Mouse (Mus musculus) layer of hippocampus, adult 11-12 months (tissue): ENCODE data around the gene Kcnab1.
"Not testable (repeated sequence)": the region's sequence is repeated elsewhere in the genome, so short reads cannot be mapped to it uniquely, and the experiment has no call there.

Experiments
- DNase-seq: peaks from one replicate; pipeline ENCODE4 v3.0.0; 2022; ENCODE audit warnings: low spot score

Kcnab1 gene

GRCm38 (mm10) chr3:65367944-65368343 is 258.8 kb downstream of the Kcnab1 start:
- no peak for DNase-seq

DNA sequence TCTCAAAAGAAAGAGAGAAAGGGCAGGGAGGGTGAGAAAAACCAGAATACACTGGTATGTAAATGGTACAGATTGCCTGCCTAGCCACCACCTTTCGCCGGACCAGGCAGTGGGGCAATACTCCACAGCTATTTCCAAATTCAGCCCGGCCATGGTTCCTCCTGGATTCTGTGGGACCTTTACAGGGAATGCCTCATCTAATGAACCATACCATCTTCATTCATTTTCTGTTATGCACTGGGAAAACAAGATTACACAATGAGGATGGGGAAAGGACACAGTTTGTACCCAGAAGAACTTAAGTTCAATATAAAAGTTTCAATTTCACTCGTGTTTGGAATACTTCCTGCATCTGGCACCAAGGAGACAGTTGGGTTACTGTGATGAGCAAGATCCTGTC is 263.4 kb downstream of the Kcnab1 start:
- no peak for DNase-seq

- DNase-seq = no peak
These were observed 264.5 kb downstream of the Kcnab1 start for GRCm38 (mm10) chr3:65373594-65374182.

GRCm38 (mm10) chr3:65374729-65375128 is 265.5 kb downstream of the Kcnab1 start:
- DNase-seq = no peak

GRCm38 (mm10) chr3:65378724-65379123 is 269.5 kb downstream of the Kcnab1 start:
- DNase-seq = no peak

DNA sequence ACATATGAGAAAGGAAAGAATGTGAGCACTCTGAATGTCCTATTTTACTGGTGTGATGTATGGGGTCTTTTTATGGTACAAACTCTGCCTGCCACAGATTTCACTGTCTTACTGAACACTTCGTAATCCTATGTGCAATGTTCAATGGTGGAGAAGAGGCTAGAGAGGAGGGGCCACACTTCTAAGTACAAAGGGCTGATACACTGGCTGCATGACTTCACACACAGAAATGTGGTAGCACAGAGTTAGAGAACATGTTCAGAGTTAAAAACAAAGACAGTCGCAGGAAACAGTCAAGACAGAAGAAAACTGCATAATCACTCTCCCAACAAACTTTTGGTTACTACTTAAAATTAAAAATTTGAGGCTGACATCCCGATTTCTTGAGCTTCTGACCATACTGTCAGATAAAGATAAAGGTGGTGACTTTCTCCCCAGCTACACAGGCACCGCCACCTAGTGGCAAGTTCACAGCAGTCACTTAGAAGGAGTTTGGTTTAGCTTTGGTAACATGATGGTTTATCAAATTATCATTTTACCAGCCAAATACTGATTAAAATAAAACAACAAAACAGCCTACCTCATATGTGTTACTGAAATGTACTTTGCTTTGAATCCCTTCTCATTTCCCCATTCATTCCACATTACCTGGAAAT is 270.8 kb downstream of the Kcnab1 start:
- peak; percentile 43 for DNase-seq

- DNase-seq = no peak
These were observed 271.9 kb downstream of the Kcnab1 start for GRCm38 (mm10) chr3:65381094-65381493.

DNA sequence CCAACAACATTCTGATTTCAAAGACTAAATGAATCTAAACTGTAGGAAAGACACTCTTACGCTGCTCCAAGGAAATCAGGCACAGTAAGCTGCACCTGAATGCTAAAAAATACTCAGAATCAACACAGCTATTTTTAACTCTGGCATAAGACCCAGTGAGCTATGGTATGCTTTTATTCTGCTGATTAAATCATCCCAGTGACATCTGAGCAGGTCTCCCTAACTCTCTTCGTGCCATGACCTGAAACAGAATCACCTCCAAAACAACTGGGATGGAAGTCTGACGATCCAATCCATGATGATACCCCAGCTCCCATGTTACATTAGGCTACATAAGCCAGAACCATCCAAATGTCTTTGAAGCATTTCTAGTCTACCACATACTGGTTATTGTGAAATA is 275.2 kb downstream of the Kcnab1 start:
- no peak for DNase-seq

DNA sequence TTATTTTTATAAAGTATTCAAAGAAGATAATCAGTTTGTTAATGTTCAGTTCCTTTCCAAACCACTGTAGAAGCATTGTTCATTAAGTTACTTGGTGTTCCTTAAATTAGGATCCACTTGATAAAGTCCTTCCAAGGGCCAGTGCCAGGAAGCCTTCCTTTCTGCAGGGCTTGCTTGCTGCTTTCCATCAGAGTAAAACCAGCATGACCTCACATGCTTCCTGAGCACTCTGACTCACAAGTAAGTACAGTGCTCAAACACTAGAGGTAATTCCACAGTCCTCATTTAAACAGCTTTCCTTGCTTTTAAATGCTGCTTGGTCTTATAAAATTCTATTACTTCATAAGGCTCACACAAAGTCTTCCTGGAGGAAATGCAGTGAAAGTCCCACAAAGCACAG is 276.6 kb downstream of the Kcnab1 start:
- DNase-seq = no peak

DNA sequence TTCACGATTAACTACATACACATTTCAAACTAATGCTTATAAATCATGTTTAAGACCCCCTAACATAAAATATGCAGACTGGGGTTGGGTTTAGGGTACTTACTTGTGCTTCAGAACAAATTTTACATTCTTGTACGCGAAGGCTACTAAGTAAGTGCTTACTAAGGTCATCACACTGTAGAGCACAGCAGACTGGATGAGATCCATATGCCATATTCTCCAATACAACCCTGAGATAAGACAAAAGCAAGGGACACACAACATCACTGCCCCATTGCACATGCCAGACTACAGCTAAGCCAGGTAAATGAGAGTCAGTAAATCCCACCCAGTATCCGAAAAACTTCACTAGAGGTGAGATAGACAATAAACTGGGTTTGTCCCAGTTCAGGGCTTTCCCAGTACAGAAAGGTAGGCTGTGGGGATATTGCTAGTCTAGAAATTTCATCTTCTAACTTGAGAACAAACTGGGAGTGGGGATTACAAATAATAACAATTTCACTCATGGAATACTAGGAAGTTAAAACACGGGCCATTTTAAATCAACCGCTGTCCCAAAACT is 282.1 kb downstream of the Kcnab1 start:
- no peak for DNase-seq

DNA sequence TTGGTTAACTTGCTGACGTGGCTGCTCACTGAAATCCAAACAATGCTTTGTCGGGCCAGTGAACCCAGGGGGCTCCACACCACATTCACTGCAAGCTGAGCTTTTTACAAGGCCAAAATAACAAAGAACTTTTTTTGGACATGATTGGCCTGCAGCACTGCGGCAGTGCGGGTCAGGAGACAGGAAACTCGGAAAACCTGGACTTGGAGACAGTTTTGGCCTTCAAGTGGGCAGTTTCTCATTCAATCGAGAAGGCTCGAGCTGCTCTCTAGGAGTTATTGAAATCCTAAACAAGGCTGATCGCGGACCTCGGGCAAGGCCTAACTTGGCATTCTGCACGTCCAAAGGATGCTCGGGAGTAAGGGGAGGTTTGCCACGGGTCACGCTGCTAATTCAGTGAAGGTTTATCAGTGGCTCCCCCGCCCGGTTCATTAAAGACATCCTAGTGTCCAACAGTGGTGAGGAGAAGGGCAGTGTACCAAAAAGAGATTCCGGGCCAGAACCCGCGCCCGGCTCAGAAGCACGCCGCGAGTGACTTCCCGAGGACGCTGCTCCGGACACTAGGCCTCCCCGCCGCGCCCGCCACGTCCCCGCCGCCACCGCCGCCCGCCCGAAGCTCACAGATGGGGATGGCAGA is 282.7 kb downstream of the Kcnab1 start:
- DNase-seq = no peak

DNA sequence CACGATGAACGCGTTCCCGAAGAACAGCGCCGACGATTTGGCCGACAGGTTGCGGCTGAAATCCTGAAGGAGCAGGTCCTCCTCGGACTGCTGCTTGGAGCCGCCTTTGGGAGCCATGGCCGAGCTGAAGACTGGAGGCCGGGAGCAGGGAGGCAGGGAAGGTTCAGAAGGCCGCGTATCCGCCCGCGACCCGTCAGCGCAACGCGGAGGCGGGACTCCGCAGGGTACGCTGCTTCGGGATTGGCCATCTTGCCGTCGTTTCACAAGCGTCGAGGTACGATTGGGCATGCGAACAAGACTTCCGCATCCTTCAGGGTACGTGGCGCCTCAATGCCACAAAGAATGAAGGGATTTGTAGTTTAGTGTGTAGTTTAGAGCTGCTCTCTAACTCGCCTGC is 283.2 kb downstream of the Kcnab1 start, which contains the start of gene Ssr3:
Gene Ssr3, minus strand, starts transcription at position 203 of the 397 bp plus-strand sequence.
- DNase-seq = peak; percentile 98

- DNase-seq = not testable (repeated sequence)
These were observed 285.9 kb downstream of the Kcnab1 start for GRCm38 (mm10) chr3:65395111-65395510.

DNA sequence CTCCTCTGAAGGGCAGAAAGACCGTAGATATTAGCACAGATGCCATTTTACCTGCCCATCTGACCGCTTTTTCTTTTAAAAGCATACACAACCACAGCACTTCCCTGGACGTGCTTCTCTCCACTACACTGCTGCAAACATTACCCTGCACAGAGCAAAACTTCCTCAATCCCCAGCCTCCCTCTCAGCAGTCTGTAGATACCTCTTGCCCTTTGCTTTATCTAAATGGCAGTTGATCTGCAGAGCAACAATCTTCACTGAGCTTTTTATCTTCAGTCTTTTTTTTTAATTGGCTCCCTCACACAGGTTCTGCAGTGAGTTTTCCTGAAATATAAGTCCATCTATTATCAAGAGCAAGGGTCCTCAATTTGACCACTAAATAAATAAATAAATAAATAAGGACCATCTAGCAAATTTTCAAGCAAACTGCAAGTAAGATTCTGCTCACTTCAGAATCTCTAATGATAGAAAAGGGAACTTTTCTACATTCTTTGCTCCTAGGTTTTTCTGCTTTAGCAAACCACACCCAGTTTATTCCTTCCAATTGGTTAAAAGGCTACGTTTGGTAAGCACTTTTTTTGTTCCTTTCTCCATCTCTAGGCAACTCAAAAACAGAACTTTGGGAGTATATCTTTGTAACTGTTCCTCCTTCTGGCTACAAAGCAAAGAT is 287.8 kb downstream of the Kcnab1 start:
- no peak for DNase-seq

GRCm38 (mm10) chr3:65397566-65397965 is 288.4 kb downstream of the Kcnab1 start:
- no peak for DNase-seq

DNA sequence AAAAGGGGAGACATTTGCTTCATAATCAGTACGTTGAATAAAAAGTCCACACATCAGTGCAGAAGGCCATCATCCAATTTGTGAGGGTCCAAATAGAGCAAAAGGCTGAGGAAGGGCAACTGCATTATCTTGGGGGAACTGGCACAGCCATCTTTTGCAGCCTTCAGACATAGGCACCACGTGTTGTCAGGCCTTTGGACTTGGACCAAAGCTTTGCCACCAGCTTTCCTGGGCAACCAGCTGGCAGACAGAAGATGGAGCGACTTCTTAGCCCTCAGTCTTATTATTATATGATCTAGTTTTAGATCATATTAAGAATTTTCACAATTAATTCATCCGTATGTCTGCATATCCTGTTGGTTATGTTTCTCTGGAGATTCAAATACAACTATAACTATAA is 296.6 kb downstream of the Kcnab1 start:
- DNase-seq = no peak

DNA sequence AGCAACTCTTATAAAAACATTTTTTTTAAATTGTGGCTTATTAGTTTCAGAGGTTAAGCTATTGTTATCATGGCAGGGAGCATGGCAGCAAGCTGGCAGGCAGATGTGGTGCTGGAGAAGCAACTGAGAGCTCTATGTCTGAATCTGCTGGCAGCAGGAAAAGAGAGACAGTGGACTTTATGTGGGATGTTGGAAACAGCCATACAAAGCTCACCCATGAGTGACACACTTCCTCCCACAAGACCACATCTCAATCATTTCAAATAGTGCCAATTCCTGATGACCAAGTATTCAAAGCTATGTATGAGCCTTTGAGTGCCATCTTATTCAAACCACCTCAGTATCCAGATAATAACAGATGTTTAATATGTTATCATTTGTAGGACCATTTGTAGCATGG is 298.7 kb downstream of the Kcnab1 start:
- DNase-seq = no peak

DNA sequence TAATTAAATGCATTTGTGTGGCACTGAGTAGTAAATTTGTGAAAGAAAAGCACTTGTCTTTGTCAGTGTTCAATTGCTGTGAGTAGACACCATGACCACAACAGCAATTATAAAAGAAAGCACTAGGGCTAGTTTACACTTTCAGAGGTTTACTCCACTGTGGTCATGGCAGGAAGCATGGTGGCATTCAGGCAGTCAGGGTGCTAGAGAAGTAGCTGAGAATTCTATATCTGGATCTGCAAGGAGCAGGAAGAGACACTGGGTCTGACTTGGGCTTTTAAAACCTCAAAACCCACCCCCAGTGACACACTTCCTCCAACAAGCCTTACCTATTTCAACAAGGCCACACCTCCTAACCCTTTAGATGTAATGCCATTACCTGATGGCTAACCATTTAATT is 307.4 kb downstream of the Kcnab1 start:
- DNase-seq = no peak

DNA sequence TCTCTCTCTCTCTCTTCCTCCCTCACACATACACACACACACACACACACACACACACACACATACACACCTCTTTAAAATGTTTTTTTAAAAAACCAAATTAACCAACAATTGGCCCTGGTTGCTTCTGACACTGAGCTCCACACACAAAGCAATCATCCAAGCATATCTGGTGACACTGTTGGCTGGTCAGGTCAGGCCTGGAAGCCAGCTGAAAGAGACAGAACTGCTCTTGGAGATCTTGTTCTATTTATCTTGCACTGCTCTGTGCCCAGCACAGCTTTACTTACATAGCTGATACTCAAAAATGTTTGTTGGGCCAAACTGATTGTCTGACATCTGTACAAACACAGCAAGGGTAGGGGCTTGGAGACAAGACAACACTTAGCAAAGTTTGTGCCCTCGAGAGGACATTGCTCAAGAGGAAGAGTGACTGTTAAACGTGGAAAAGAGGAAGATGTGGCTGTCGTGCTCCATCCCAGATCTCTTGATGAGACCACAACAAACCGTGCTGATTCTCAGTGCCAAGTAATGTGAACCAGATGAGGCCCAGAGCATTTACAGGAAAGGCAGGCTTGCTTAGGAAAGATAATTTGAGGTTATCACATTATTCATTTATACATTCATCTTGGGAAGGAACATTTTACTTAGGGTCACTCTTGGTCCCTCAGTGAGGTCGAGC is 308.9 kb downstream of the Kcnab1 start:
- no peak for DNase-seq

DNA sequence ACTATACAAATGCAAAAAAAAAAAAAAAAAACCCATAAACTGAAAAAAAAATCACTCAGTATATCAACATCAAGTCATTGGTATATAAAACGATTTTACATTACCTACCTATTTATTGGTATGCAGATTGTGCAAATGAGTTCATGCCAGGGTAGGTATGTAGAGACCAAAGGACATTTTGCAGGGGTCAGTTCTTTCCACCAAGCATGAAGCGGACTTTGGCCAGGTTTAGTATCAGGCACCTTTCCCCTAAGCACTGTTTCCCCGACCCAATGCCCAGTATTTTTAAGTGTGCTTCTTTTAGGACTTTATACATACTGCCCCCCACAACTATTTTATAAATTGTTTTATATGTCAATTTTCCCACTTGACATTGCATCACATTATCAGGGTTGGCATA is 310.5 kb downstream of the Kcnab1 start:
- no peak for DNase-seq
